Comparison of ENCODE assay signal across 1 mouse cellular context in the genomic region with DNA sequence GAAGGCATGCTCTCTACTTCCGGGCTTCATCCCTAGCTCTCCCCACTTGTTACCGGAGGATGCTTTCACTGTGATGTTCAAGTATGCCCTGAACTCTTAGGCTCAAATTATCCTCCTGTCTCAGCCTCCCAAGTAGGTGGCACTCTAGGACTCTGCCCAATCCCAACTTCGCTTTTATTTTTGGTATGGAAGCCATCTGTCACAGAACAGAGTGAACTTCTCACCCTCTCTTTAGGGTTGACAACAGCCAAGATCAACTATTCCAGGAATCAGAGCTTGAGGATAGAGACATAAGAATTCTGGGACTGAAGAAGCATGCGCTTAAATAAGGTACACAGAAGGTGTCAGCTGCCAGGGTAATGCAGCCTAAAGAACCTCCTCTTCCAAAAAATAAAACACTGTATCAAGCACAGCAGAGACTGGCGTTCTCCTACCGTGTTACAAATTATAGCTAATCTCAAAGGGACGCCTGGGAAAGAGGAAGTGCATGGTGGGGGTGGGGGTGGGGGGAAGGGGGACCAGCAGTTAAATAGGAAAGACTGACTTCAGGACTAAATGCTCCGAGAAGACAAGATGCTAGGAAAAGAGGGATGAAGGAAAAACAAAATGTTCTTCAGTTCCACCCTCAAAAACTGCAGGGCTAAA.
TF ChIP-seq lines count a peak whose summit lies in the region.

No protein-coding gene starts in this region.

TF ChIP-seq in MEL, 35 proteins besides CTCF, POLR2A, EP300 and RAD21:
- TF ChIP-seq CHD2 (IDR thresholded peaks at IDR 0.05; ENCODE audit: low read length) = peak; percentile 44; the same call in 1 of the 2 replicates
- no peak for TF ChIP-seq POLR2AphosphoS5 (IDR thresholded peaks at IDR 0.05; ENCODE audit: borderline replicate concordance, low read depth, low read length)
- TF ChIP-seq ZKSCAN1 (IDR thresholded peaks at IDR 0.05; ENCODE audit: low read depth, low read length) = no peak
- TF ChIP-seq BHLHE40 (IDR thresholded peaks at IDR 0.05; ENCODE audit: borderline replicate concordance, low read depth, low read length) = 0 out of 2 replicates have a peak, but pooled peaks have one; percentile 14
- TF ChIP-seq ELF1 (IDR thresholded peaks at IDR 0.05; ENCODE audit: low read depth, low read length) = no peak
